Mouse (Mus musculus) heart, postnatal 0 days (tissue): ENCODE data around the gene Tspan18. TPM values are rescaled to one million over a fixed set of nuclear protein-coding genes. Genes with fewer than 3 reads are reported as not detected.

Source experiments
- ATAC-seq: fragments of 200-750 bp; cut with Nextera tagmentation; 2 replicates; pipeline ENCODE4 v1.8.0; 2017; ENCODE audit warnings: low read depth, moderate number of reproducible peaks, moderate library complexity; ENCODE audit not compliant: insufficient read depth
- DNase-seq: peaks from one replicate; pipeline ENCODE4 v3.0.0-alpha.2; 2016; ENCODE audit warnings: low spot score
- H3K27ac ChIP-seq: fragments of 300-500 bp; sonication (generic); 2 replicates; pipeline ENCODE4 v1.5.1; 2014; ENCODE audit warnings: low read depth, mild to moderate bottlenecking
- H3K27me3 ChIP-seq: fragments of 300-500 bp; sonication (generic); 2 replicates; pipeline ENCODE4 v1.6.1; 2014; ENCODE audit warnings: low read length, mixed read lengths; ENCODE audit not compliant: control insufficient read depth, insufficient read depth
- H3K36me3 ChIP-seq: fragments of 300-500 bp; sonication (generic); replicated peaks from 2 replicates; pipeline ENCODE4 v1.6.1; 2014; ENCODE audit warnings: low read length, mixed read lengths; ENCODE audit not compliant: control insufficient read depth, insufficient read depth
- H3K4me1 ChIP-seq: fragments of 300-500 bp; sonication (generic); 2 replicates; pipeline ENCODE4 v1.6.1; 2014; ENCODE audit warnings: antibody characterized with exemption; ENCODE audit not compliant: control insufficient read depth, insufficient read depth
- H3K4me2 ChIP-seq: fragments of 300-500 bp; sonication (generic); 2 replicates; pipeline ENCODE4 v1.6.1; 2014; ENCODE audit warnings: low read depth, mild to moderate bottlenecking, low read length, moderate library complexity
- H3K4me3 ChIP-seq: fragments of 300-500 bp; sonication (generic); 2 replicates; pipeline ENCODE4 v1.5.1; 2014; ENCODE audit warnings: low read depth, low read length
- H3K9ac ChIP-seq: fragments of 300-500 bp; sonication (generic); replicated peaks from 2 replicates; pipeline ENCODE4 v1.6.1; 2014; ENCODE audit warnings: low read depth, low read length, mixed read lengths
- H3K9me3 ChIP-seq: fragments of 300-500 bp; sonication (generic); replicated peaks from 2 replicates; pipeline ENCODE4 v1.6.1; 2016; ENCODE audit warnings: low read length; ENCODE audit not compliant: control insufficient read depth
- CTCF ChIP-seq: IDR thresholded peaks from 2 replicates; pipeline ENCODE4 v1.5.1; 2016; ENCODE audit warnings: antibody characterized with exemption, control low read depth, low read depth
- EP300 ChIP-seq: IDR thresholded peaks from 2 replicates; pipeline ENCODE4 v1.6.1; 2016; ENCODE audit warnings: antibody characterized with exemption, low read depth
- WGBS: fragments of 180-500 bp; shearing (Covaris S2); extraction: QIAGEN DNeasy Blood & Tissue Kit; methylation state at CpG from one replicate; pipeline ENCODE4 v1.1.7; 2014; 5-methylcytosine and 5-hydroxymethylcytosine counted together
- polyA plus RNA-seq: library from polyadenylated mRNA; unstranded; fragments of >200 nt; fragmentation: Nextera tagmentation; extraction: Ambion mirVana; gene quantifications from 2 replicates; pipeline ENCODE4 v1.2.1, GENCODE M21; 2015
- total RNA-seq: library from RNA; depleted of rRNA; stranded (reverse); fragments of >200 nt; gene quantifications from 2 replicates; pipeline ENCODE4 v1.2.3, GENCODE M21; 2014; ENCODE audit warnings: low replicate concordance

Gene Tspan18
- total and polyA plus RNA-seq, 2 experiments from 2014 or later, result 39.8 to 64.4 TPM

- H3K4me3 ChIP-seq, result no peak overlapping the region
- no peaks in the 10 kb centered on the region for H3K9me3 ChIP-seq
- H3K4me2 ChIP-seq, result no peak overlapping the region
- DNase-seq (no peak), ATAC-seq (no peak)
- TF ChIP-seq EP300 (no peak), CTCF (no peak)
- H3K36me3 ChIP-seq, result no peaks in the 10 kb centered on the region
- H3K4me1 ChIP-seq, result no peaks in the 10 kb centered on the region
- no peaks in the 10 kb centered on the region for H3K27me3 ChIP-seq
- H3K27ac ChIP-seq, result peak overlapping the region; percentile 13; the same call in 1 of the 2 replicates
- 65% methylated on average over 8 of the region's 8 CpGs for WGBS
- no peak overlapping the region for H3K9ac ChIP-seq
These were observed 18.8 kb upstream of the Tspan18 start for GRCm38 (mm10) chr2:93352915-93353685.

DNA sequence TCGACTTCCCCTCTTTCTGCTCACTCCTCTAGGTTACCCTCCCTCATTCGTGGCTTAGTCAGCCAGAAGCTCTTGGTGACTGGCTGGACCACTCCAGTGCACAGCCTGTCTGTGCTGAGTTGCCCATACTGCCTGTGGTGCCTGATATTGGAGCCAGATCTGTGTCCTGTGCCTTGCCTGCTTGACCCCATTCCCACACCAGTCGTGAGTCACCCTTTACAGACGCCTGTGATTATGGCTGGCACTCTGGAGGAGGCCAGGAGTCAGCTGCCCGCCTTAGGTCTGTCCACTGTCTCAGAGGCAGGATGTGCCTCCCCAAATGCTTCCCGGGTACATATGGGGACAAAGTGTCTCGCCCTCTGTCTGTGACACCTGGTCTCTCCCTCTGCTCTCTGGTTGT lies 17.0 kb upstream of the Tspan18 start:
- TF ChIP-seq CTCF (no peak), EP300 (no peak)
- Histone ChIP-seq H3K9ac (no peak overlapping the region), H3K36me3 (no peaks in the 10 kb centered on the region), H3K9me3 (no peaks in the 10 kb centered on the region), H3K27ac (no peak overlapping the region), H3K4me1 (0 out of 2 replicates have a peak, but pooled peaks cover 4% of the 10 kb centered on the region), H3K27me3 (no peaks in the 10 kb centered on the region), H3K4me2 (no peak overlapping the region), H3K4me3 (no peak overlapping the region)
- DNase-seq (peak; percentile 5), ATAC-seq (no peak)
- WGBS, result 47% methylated on average over 7 of the region's 7 CpGs

DNA sequence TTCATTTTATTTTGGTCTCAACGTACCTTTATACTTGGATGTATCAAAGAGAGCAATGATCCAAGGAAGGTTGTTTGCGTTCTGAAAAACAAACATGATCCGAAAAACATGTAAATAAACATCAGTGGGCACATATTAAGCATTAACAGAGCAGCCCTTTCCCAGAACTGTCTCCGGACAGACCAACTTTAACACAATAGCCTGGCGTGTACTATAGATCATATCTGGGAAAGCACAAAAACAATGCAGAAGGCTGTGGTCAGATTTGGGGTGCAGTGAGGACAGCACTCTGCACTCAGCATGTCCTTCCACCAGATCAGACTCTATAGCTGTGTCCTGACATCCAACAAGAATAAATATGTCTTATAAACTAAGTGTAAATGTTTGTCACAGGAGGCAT lies 12.7 kb upstream of the Tspan18 start:
- no peak for ATAC-seq
- H3K4me1 ChIP-seq, result 0 out of 2 replicates have a peak, but pooled peaks cover 5% of the 10 kb centered on the region
- no peaks in the 10 kb centered on the region for H3K9me3 ChIP-seq
- no peaks in the 10 kb centered on the region for H3K36me3 ChIP-seq
- H3K4me3 ChIP-seq, result no peak overlapping the region
- H3K9ac ChIP-seq, result no peak overlapping the region
- WGBS, result 66% methylated on average over 5 of the region's 5 CpGs
- TF ChIP-seq CTCF (no peak), EP300 (no peak)
- H3K27ac ChIP-seq, result no peak overlapping the region
- H3K27me3 ChIP-seq, result no peaks in the 10 kb centered on the region
- DNase-seq, result no peak
- no peak overlapping the region for H3K4me2 ChIP-seq

- ATAC-seq, result no peak; the same call in 1 of the 2 replicates
These were observed 12.3 kb upstream of the Tspan18 start for GRCm38 (mm10) chr2:93346609-93347008.

DNA sequence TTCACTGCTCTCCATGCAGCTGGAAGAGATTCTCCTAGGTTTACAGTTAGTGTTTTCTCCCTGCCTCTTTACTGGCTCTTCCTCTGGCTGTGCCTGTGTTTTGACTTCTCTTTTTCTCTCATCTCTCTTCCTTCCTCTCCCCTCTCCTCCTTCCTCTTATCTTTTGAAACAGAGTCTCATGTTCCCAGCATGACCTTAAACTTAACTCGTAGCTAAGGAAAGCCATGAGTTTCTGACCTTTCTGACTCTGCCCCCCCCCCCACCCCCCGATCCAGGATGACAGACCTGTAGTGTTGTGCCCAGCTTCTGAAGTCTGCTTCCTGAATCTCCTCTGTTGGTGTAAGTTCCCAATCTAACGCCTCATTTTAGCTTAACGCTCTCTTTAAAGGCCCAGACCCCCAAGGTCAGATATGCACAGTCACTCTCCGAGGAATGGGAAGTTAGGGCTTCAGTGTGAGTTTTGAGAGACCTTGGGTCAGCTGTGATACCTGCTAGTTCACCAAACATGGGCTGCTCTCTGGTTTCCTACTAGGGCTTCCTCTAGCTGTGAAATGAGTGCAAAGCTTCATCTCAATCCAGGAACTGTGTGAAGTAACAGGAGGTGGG lies 11.5 kb upstream of the Tspan18 start:
- Histone ChIP-seq H3K27ac (no peak overlapping the region), H3K4me3 (no peak overlapping the region), H3K9ac (no peak overlapping the region), H3K4me2 (no peak overlapping the region), H3K36me3 (no peaks in the 10 kb centered on the region), H3K9me3 (no peaks in the 10 kb centered on the region), H3K27me3 (no peaks in the 10 kb centered on the region), H3K4me1 (0 out of 2 replicates have a peak, but pooled peaks cover 5% of the 10 kb centered on the region)
- TF ChIP-seq CTCF (no peak), EP300 (no peak)
- 36% methylated on average over 5 of the region's 5 CpGs for WGBS
- no peak for ATAC-seq
- DNase-seq, result no peak

More at GRCm38 (mm10) chr2:93346609-93347008, 12.3 kb upstream of the Tspan18 start:
- H3K27ac ChIP-seq, result 0 out of 2 replicates have a peak overlapping the region, but pooled peaks have one; percentile 21
- no peaks in the 10 kb centered on the region for H3K27me3 ChIP-seq
- 0 out of 2 replicates have a peak, but pooled peaks cover 5% of the 10 kb centered on the region for H3K4me1 ChIP-seq
- H3K4me2 ChIP-seq, result no peak overlapping the region
- no peaks in the 10 kb centered on the region for H3K9me3 ChIP-seq
- H3K4me3 ChIP-seq, result no peak overlapping the region
- WGBS, result 22% methylated on average over 6 of the region's 6 CpGs
- H3K36me3 ChIP-seq, result no peaks in the 10 kb centered on the region
- TF ChIP-seq CTCF (no peak), EP300 (no peak)
- DNase-seq, result no peak
- no peak overlapping the region for H3K9ac ChIP-seq
